8 mouse cellular contexts compared by ENCODE assay signal in the genomic region with DNA sequence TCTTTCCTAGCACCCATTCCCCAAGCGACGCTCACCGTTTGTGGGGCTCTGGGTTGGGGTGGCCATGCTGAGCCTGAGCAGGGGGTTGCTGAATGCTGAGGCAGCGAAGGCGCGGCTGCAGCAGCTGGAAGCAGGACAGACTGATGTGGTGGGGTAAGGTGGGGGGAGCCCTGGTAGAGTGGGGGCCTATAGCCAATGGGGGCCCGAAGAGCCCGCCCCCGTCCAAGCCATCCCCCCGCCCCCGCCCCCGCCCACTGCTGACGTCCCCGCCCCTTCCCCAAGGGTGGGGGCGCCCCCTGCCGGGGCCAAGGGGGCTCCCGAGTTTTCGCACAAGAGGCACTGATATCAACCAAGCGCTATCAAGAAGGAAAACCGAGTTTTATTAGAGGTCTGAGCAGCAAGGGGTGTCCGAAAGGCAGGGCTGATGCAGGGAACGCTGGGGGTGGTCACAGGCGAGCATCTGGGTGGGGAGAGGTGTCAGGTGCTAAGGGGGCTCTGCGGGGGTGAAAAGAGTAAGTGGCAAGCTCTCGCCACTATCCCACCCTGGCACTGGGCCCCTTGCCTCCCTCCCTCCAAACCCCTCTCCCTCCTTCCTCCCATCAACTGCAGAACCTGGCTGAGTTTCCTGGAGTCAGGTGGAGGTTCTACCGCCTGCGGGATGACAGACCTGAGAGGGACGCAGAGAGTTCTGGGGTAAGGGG. TPM values are rescaled to one million over a fixed set of nuclear protein-coding genes. Genes with fewer than 3 reads are reported as not detected.
A peak's percentile ranks its signal among the peaks of the same experiment; 100 is the strongest.
DNase-seq lines count a peak whose midpoint lies in the region; ATAC-seq lines count a peak whose summit lies in the region.

TSS of gene Fxyd7 (minus strand) at position 147 of the 701 bp plus-strand sequence.

- H3K4me1 ChIP-seq in forebrain, embryonic 15.5 days, result peaks cover 39% of the 10 kb centered on the region
- H3K4me1 ChIP-seq in stomach, embryonic 16.5 days (ENCODE audit: control insufficient read depth, insufficient read depth, low read length), result peaks cover 37% of the 10 kb centered on the region

- intact Hi-C loops in left cerebral cortex, postnatal 25 days (cut with DNase I), result no loop called here

- H3K9me3 ChIP-seq in forebrain, embryonic 15.5 days, result no peaks in the 10 kb centered on the region
- no peaks in the 10 kb centered on the region for H3K9me3 ChIP-seq in stomach, embryonic 16.5 days (replicated peaks; ENCODE audit: control insufficient read depth, low read length)

- under 1% methylated on average over 28 of the region's 28 CpGs for WGBS in forebrain, embryonic 15.5 days
- WGBS in stomach, embryonic 16.5 days, result 4% methylated on average over 27 of the region's 28 CpGs

- no peak; the same call in 1 of the 2 replicates for ATAC-seq in forebrain, embryonic 15.5 days (replicated peaks)
- ATAC-seq in stomach, embryonic 16.5 days (ENCODE audit: insufficient read depth, low FRiP score), result no peak

- H3K36me3 ChIP-seq in forebrain, embryonic 15.5 days, result no peaks in the 10 kb centered on the region
- H3K36me3 ChIP-seq in stomach, embryonic 16.5 days (ENCODE audit: control insufficient read depth, insufficient read depth, low read length), result no peaks in the 10 kb centered on the region

- DNase-seq in kidney, postnatal 4 days, result peak; percentile 25 to 44
- DNase-seq in kidney, postnatal 36 days, result no peak
- peak; percentile 55 for DNase-seq in cerebellum, adult 8-10 months
- peak; percentile 12 to 44 for DNase-seq in left cerebral cortex, postnatal 25 days (ENCODE audit: low spot score in 2 of 2)
- no peak for DNase-seq in spleen, adult 12 weeks (ENCODE audit: low spot score)
- no peak for DNase-seq in embryo, embryonic 9.5 days (ENCODE audit: extremely low spot score)

- peaks cover 40% of the 10 kb centered on the region for H3K27me3 ChIP-seq in forebrain, embryonic 15.5 days
- peaks cover 45% of the 10 kb centered on the region for H3K27me3 ChIP-seq in stomach, embryonic 16.5 days (ENCODE audit: control insufficient read depth, insufficient read depth, low read length)

- peak within 1 kb of the TSS; percentile 54 for H3K4me2 ChIP-seq in forebrain, embryonic 15.5 days (replicated peaks)
- peak within 1 kb of the TSS; percentile 51 for H3K4me2 ChIP-seq in stomach, embryonic 16.5 days (ENCODE audit: low read depth, low read length)

- H3K4me3 ChIP-seq in forebrain, embryonic 15.5 days, result peak within 1 kb of the TSS; percentile 38
- peak within 1 kb of the TSS; percentile 33 for H3K4me3 ChIP-seq in stomach, embryonic 16.5 days (replicated peaks; ENCODE audit: low read length)

- peak within 1 kb of the TSS; percentile 17 for H3K9ac ChIP-seq in forebrain, embryonic 15.5 days (replicated peaks)
- peak within 1 kb of the TSS; percentile 42 for H3K9ac ChIP-seq in stomach, embryonic 16.5 days (ENCODE audit: low read length)

- no peak within 1 kb of the TSS for H3K27ac ChIP-seq in forebrain, embryonic 15.5 days (replicated peaks)
- H3K27ac ChIP-seq in stomach, embryonic 16.5 days (ENCODE audit: low read length), result no peak within 1 kb of the TSS

RNA-seq across cellular contexts. Expression of gene Fxyd7, which starts in this region (rescaled TPM):
- polyA plus RNA-seq in forebrain, embryonic 15.5 days (2015; fragmentation: Nextera tagmentation; extraction: Ambion mirVana), result 49.2 and 60.4 TPM in 2 replicates
- total RNA-seq in left cerebral cortex, postnatal 25 days (2021), result 100 to 1,000 TPM; 185 to 232 TPM
- polyA plus RNA-seq in stomach, embryonic 16.5 days (2015; fragmentation: Nextera tagmentation; extraction: Ambion mirVana), result 22.2 and 25.8 TPM in 2 replicates

Comparison
In these comparisons a context has a peak if more than half of its experiments do, and no peak if none do; other contexts are left out.
1. DNase-seq: peak in kidney, postnatal 4 days (2 of 2), cerebellum, adult 8-10 months (single experiment) and left cerebral cortex, postnatal 25 days (2 of 2); none in kidney, postnatal 36 days (0 of 2), spleen, adult 12 weeks (single experiment) and embryo, embryonic 9.5 days (single experiment).